Mouse (Mus musculus): Measurements from ENCODE around the gene Btbd35f28. TPM values are rescaled to one million over a fixed set of nuclear protein-coding genes. Genes with fewer than 3 reads are reported as not detected.

Gene Btbd35f28
- not detected in 2 replicates for polyA plus RNA-seq (2012; rRNA removed)

DNA sequence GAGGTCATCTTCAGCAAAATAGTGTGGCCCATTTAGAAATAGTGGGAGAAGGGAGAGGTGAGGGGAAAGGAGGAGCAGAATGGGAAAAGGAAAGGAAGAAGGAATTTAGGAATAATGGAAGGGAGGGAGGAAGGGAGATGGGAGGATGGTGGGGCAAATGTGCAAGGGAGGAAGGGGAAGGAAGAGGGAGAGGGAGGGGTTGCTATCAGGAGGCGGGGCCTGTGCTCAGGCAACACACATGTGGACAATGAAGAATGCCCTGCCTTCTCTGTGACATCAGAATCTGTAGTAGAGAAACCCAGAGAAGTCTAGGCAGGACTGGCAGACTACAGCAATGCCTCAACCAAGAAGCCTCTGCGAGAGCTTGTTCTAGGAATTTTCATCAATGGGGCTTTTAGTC, at the start of gene Btbd35f28:
Btbd35f28 (plus strand) TSS at position 301 of the 400 bp plus-strand sequence.

Other genes with a start within 250 kb of the Btbd35f28 start
- not detected in 2 replicates for gene Btbd35f16, start 239.6 kb upstream of the Btbd35f28 start, polyA plus RNA-seq (2012; rRNA removed)
- gene Btbd35f3, start 158.9 kb upstream of the Btbd35f28 start, polyA plus RNA-seq (2012; rRNA removed), result not detected in 2 replicates
- not detected in 2 replicates for gene Btbd35f20, start 94.7 kb downstream of the Btbd35f28 start, polyA plus RNA-seq (2012; rRNA removed)
- not detected in 2 replicates for gene Btbd35f17, start 174.1 kb downstream of the Btbd35f28 start, polyA plus RNA-seq (2012; rRNA removed)